Mouse (Mus musculus): ENCODE results near the gene Ccr10. TPM values are rescaled to one million over a fixed set of nuclear protein-coding genes. Genes with fewer than 3 reads are reported as not detected.
"Not testable (repeated sequence)": the region's sequence is repeated elsewhere in the genome, so short reads cannot be mapped to it uniquely, and the experiment has no call there.

Ccr10 gene
- total RNA-seq, 2 experiments from 2014 or later, result not detected

- DNase-seq, result not testable (repeated sequence)
These were observed 50.7 kb downstream of the Ccr10 start for GRCm38 (mm10) chr11:101124494-101124893.

Small RNA genes lying within 50 kb of the gene (microRNA-seq; reads per million reads assigned to microRNA genes)
- 0 reads per million in 2 experiments for gene Gm27626 (ENCODE audit: borderline replicate concordance in 2 of 2)

Other genes with a start within 250 kb of the Ccr10 start
- 10 to 100 TPM; 32.5 to 49.5 TPM for gene Stat3, start 235.9 kb downstream of the Ccr10 start, total RNA-seq (2021)
- gene Cavin1, start 204.6 kb downstream of the Ccr10 start, total RNA-seq (2021), result 100 to 1,000 TPM; 175 to 196 TPM
- 10 to 100 TPM; 56.9 to 60.0 TPM for gene Atp6v0a1, start 166.0 kb downstream of the Ccr10 start, total RNA-seq (2021)
- 1 to 10 TPM; 3.3 to 3.9 TPM for gene Naglu, start 105.4 kb downstream of the Ccr10 start, total RNA-seq (2021)
- not detected for gene Hsd17b1, start 97.0 kb downstream of the Ccr10 start, total RNA-seq (2021)
- gene Coasy, start 92.9 kb downstream of the Ccr10 start, total RNA-seq (2021), result 10 to 100 TPM in 1 of 2 experiments, 1 to 10 TPM in 1; 7.9 to 10.3 TPM
- gene Mlx, start 88.2 kb downstream of the Ccr10 start, total RNA-seq (2021), result 10 to 100 TPM in 1 of 2 experiments, 1 to 10 TPM in 1; 7.5 to 11.0 TPM
- gene Psmc3ip, start 80.0 kb downstream of the Ccr10 start, total RNA-seq (2021), result 1 to 10 TPM; 1.5 to 1.7 TPM
- gene Retreg3, start 55.5 kb downstream of the Ccr10 start, total RNA-seq (2021), result 10 to 100 TPM; 28.4 to 29.9 TPM
- 10 to 100 TPM; 22.8 to 23.4 TPM for gene Tubg1, start 55.5 kb downstream of the Ccr10 start, total RNA-seq (2021)
- gene Tubg2, start 19.5 kb downstream of the Ccr10 start, total RNA-seq (2021), result 1 to 10 TPM; 2.7 to 2.8 TPM
- 1 to 10 TPM in 1 of 2 experiments, under 1 TPM in 1; 0.99 to 2.2 TPM for gene Cntnap1, start 4.9 kb downstream of the Ccr10 start, total RNA-seq (2021)
- 10 to 100 TPM; 18.4 to 24.0 TPM for gene Plekhh3, start 4.1 kb downstream of the Ccr10 start, total RNA-seq (2021)
- 10 to 100 TPM; 17.8 to 18.9 TPM for gene Ezh1, start 51.0 kb upstream of the Ccr10 start, total RNA-seq (2021)
- gene Ramp2, start 70.6 kb upstream of the Ccr10 start, total RNA-seq (2021), result 10 to 100 TPM; 31.8 to 51.8 TPM
- gene Vps25, start 78.3 kb upstream of the Ccr10 start, total RNA-seq (2021), result 10 to 100 TPM; 31.8 to 36.4 TPM
- under 1 TPM in 1 of 2 experiments, not detected in 1; 0.48 TPM for gene Wnk4, start 85.1 kb upstream of the Ccr10 start, total RNA-seq (2021)
- under 1 TPM; 0.21 to 0.28 TPM for gene Cntd1, start 103.6 kb upstream of the Ccr10 start, total RNA-seq (2021)
- 10 to 100 TPM; 67.4 to 68.7 TPM for gene Coa3, start 103.7 kb upstream of the Ccr10 start, total RNA-seq (2021)
- 10 to 100 TPM; 78.2 to 79.6 TPM for gene Becn1, start 126.8 kb upstream of the Ccr10 start, total RNA-seq (2021)
- gene Psme3, start 140.8 kb upstream of the Ccr10 start, total RNA-seq (2021), result 10 to 100 TPM; 66.3 to 67.8 TPM
- 1 to 10 TPM; 1.3 to 1.6 TPM for gene Aoc2, start 149.6 kb upstream of the Ccr10 start, total RNA-seq (2021)
- gene Aoc3, start 155.2 kb upstream of the Ccr10 start, total RNA-seq (2021), result 10 to 100 TPM in 1 of 2 experiments, 1 to 10 TPM in 1; 5.6 to 22.7 TPM
- gene G6pc, start 192.1 kb upstream of the Ccr10 start, total RNA-seq (2021), result not detected
- gene Aarsd1, start 242.2 kb upstream of the Ccr10 start, total RNA-seq (2021), result 10 to 100 TPM; 16.0 to 17.1 TPM
- gene Gm27029, start 249.4 kb upstream of the Ccr10 start, total RNA-seq (2021), result 1 to 10 TPM; 5.8 to 7.1 TPM
- 1 to 10 TPM; 6.6 to 7.3 TPM for gene Rundc1, start 249.6 kb upstream of the Ccr10 start, total RNA-seq (2021)
- 100 to 1,000 TPM; 106 to 110 TPM for gene Ptges3l, start 249.9 kb upstream of the Ccr10 start, total RNA-seq (2021)

Data from gastrocnemius, postnatal 25 days (tissue).